Mouse (Mus musculus) neutrophil, adult 59 days (primary cell): ENCODE measurements around the gene Maml3. TPM values are rescaled to one million over a fixed set of nuclear protein-coding genes. Genes with fewer than 3 reads are reported as not detected.

Source experiments
- total RNA-seq, 2 experiments: library from RNA; stranded (reverse); gene quantifications; 1 replicate in 1 of 2; 2 replicates in 1 of 2; pipeline ENCODE4 v1.2.4; 2023

Maml3 gene
- total RNA-seq: 1 to 10 TPM; 7.2 to 7.3 TPM

GRCm38 (mm10) chr3:52104636-52105151, at the start of gene Maml3:
TSS of gene Maml3 (minus strand) at chr3:52105076.

GRCm38 (mm10) chr3:51660060-51660459, 444.8 kb downstream of the Maml3 start, which contains the start of gene Mgst2:
TSS of gene Mgst2 (plus strand) at chr3:51660360.

Other genes starting within 250 kb of the Maml3 start
- gene Foxo1, start 163.3 kb upstream of the Maml3 start, total RNA-seq: 1 to 10 TPM; 2.4 to 3.2 TPM